Mouse (Mus musculus) embryonic facial prominence, embryonic 10.5 days (tissue): ENCODE measurements around the gene Clstn1. TPM values are rescaled to one million over a fixed set of nuclear protein-coding genes. Genes with fewer than 3 reads are reported as not detected.

Source experiments
- DNase-seq: peaks from one replicate; pipeline ENCODE4 v3.0.0-alpha.2; 2017; ENCODE audit warnings: low spot score
- H3K27ac ChIP-seq: fragments of 300-500 bp; sonication (generic); replicated peaks from 2 replicates; pipeline ENCODE4 v1.5.1; 2016; ENCODE audit warnings: mild to moderate bottlenecking
- H3K27me3 ChIP-seq: fragments of 300-500 bp; sonication (generic); replicated peaks from 2 replicates; pipeline ENCODE4 v1.6.1; 2016; ENCODE audit warnings: low read depth, mild to moderate bottlenecking; ENCODE audit not compliant: poor library complexity, severe bottlenecking
- H3K36me3 ChIP-seq: fragments of 300-500 bp; sonication (generic); replicated peaks from 2 replicates; pipeline ENCODE4 v1.6.1; 2016; ENCODE audit warnings: mild to moderate bottlenecking, moderate library complexity
- H3K4me1 ChIP-seq: fragments of 300-500 bp; sonication (generic); 2 replicates; pipeline ENCODE4 v1.6.1; 2016
- H3K4me3 ChIP-seq: fragments of 300-500 bp; sonication (generic); 2 replicates; pipeline ENCODE4 v1.5.1; 2016; ENCODE audit warnings: mild to moderate bottlenecking, moderate library complexity
- H3K9me3 ChIP-seq: fragments of 300-500 bp; sonication (generic); 2 replicates; pipeline ENCODE4 v1.6.1; 2016; ENCODE audit warnings: mild to moderate bottlenecking
- WGBS: fragments of 180-500 bp; shearing (Covaris S2); methylation state at CpG from one replicate; pipeline ENCODE4 v1.1.7; 2016; 5-methylcytosine and 5-hydroxymethylcytosine counted together
- polyA plus RNA-seq: library from polyadenylated mRNA; unstranded; fragments of >200 nt; fragmentation: Nextera tagmentation; extraction: Ambion mirVana; gene quantifications from 2 replicates; pipeline ENCODE4 v1.2.1, GENCODE M21; 2016

Gene Clstn1
- 39.6 and 44.2 TPM in 2 replicates for polyA plus RNA-seq

DNA sequence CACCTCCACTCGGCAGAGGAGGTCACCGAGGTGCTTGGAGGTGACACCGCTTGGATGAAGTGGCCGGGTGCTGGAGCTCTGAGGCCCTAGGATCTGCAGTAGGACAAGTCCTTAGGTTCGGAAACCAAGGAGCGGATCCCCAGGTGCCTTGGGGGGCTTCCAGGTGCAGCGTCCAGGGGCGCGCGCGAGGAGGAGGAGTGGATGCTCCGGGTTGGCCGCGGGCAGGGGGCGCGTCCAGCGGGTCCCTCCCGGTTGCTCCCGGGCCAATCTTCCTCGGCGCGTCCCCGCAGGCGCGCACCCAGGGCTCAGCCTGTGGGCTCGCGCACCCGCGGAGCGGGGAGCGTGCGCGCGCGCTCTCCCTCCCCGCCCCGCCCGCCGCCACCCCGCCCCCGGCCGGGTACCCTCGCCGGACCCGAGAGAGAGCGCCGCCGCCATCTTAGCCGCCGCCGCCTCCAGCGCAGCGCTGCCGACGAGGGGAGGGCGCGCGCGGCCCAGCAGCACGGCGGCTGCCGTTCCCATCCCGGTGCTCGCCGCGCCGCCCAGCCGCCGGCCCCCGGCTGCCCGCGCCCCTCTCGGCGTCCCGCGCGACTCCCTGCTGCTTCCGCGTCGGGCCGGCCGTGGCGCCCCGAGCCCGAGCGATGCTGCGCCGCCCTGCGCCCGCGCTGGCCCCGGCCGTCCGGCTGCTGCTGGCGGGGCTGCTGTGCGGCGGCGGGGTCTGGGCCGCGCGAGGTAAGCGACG lies at the start of gene Clstn1:
Gene Clstn1, plus strand, starts transcription at position 425 of the 739 bp plus-strand sequence.
- Histone ChIP-seq H3K27ac (peak within 1 kb of the TSS; percentile 93), H3K4me1 (peaks cover 26% of the 10 kb centered on the region), H3K27me3 (peaks cover 69% of the 10 kb centered on the region), H3K36me3 (peaks cover under 1% of the 10 kb centered on the region; the same call in 1 of the 2 replicates), H3K9me3 (peaks cover under 1% of the 10 kb centered on the region; the same call in 1 of the 2 replicates), H3K4me3 (peak within 1 kb of the TSS; percentile 95)
- peak; percentile 89 for DNase-seq
- 2% methylated on average over 103 of the region's 103 CpGs for WGBS

DNA sequence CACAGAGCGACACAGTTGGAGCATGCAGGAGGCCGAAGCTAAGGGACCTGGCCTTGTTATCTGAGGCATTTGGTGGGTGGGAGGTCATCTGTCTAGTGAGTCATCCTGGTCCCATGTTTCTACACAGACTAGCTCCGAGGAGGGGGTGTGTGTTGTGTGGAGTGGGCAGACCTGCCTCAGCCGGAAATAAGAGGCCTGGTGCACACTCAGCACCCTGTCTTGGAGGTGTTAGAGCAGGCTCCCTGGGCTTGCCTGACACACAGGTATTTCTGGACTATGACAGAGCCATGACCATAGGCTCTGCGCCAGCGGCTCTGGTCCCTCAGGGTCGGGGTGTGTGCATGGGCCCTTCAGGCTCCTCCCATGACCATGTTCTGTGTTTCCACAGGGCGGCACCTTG lies 46.8 kb upstream of the Clstn1 start:
- H3K4me3 ChIP-seq = no peak overlapping the region
- DNase-seq = no peak
- 86% methylated on average over 8 of the region's 8 CpGs for WGBS
- H3K4me1 ChIP-seq = peaks cover 23% of the 10 kb centered on the region
- H3K36me3 ChIP-seq = peaks cover 22% of the 10 kb centered on the region; the same call in 1 of the 2 replicates
- no peaks in the 10 kb centered on the region for H3K27me3 ChIP-seq
- no peaks in the 10 kb centered on the region for H3K9me3 ChIP-seq
- H3K27ac ChIP-seq = no peak overlapping the region

- no peaks in the 10 kb centered on the region for H3K27me3 ChIP-seq
- H3K4me3 ChIP-seq = no peak overlapping the region
- peaks cover 32% of the 10 kb centered on the region for H3K36me3 ChIP-seq
- H3K27ac ChIP-seq = no peak overlapping the region
- peaks cover 21% of the 10 kb centered on the region for H3K4me1 ChIP-seq
- H3K9me3 ChIP-seq = no peaks in the 10 kb centered on the region
- DNase-seq = no peak
- 74% methylated on average over 5 of the region's 5 CpGs for WGBS
Measured at GRCm38 (mm10) chr4:149541935-149542334, 44.3 kb upstream of the Clstn1 start.

DNA sequence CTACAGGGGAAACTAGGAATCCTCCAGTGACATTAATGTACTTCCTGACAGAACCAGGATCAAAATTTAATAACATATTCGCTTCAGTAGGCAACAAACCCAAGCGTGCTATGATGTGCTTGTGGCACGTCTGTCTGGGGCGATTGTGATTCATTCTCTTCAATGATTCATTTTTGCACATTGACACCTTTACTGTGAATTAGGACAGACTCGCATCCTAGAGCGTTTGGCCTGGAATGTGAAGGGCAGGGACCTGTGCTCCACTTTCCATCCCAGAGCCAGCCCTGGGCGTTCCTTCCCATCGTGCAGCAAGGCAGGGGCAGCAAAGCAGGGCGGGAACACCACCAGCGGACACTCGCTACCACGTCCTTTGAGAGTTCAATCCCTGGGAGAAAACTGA lies 43.8 kb upstream of the Clstn1 start:
- Histone ChIP-seq H3K36me3 (peaks cover 37% of the 10 kb centered on the region), H3K27ac (no peak overlapping the region)
- WGBS = 84% methylated on average over 12 of the region's 12 CpGs

DNA sequence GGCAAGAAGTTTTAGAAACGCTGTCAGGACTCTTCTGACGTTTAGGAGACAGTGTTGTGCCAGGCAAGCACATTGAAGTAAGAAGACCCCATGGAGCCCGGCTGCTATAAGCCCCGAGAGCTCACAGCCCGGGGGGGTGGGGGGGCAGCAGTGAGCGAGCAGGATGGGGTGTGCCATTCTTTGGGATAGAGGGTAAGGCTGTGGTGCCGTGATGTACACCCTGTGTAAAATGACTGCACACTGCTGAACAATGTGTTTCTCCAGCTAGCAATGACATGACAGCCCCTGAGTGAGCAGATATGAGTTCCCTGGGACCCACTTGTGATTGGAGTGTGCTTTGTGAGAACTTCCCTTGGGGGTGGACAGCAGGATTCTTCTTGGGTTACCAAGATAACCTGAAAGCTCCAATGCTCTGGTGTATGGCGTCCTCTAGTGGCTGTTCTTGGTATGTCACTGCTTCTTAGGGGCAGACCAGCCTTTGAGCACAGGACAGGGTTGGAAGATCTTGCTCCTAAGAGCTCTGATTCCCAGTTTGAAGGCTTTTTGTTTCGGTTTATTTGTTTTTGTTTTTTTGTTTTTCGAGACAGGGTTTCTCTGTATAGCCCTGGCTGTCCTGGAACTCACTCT lies 43.2 kb upstream of the Clstn1 start:
- Histone ChIP-seq H3K4me1 (peaks cover 12% of the 10 kb centered on the region; the same call in 1 of the 2 replicates), H3K27ac (no peak overlapping the region), H3K4me3 (no peak overlapping the region), H3K9me3 (no peaks in the 10 kb centered on the region), H3K36me3 (peaks cover 43% of the 10 kb centered on the region), H3K27me3 (no peaks in the 10 kb centered on the region)
- DNase-seq = peak; percentile 81
- WGBS = 49% methylated on average over 10 of the region's 10 CpGs

More for the DNA sequence above, 43.8 kb upstream of the Clstn1 start:
- no peak for DNase-seq
- H3K9me3 ChIP-seq = no peaks in the 10 kb centered on the region
- H3K4me3 ChIP-seq = no peak overlapping the region
- no peaks in the 10 kb centered on the region for H3K27me3 ChIP-seq
- H3K4me1 ChIP-seq = peaks cover 16% of the 10 kb centered on the region

DNA sequence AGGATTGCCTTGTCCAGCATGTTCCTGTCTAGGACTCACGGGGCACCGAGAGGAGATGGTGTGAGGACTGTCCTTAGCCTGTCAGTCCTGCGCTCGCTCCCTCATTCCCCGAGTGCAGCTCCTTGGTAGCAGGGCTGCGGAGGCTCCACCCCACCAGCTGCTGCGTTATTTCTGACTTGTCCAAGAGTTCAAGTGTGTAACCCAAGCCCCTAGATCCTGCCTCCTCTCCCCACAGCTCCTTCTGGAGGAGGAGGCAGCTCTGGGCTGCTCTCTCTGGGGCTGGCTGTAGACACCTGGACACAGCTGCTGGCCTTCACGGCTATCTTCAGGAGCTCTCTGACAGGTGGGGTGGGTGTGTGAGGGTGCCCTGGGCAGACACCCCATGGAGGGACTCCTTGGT lies 41.4 kb upstream of the Clstn1 start:
- peaks cover 49% of the 10 kb centered on the region for H3K36me3 ChIP-seq
- DNase-seq = no peak
- H3K27me3 ChIP-seq = no peaks in the 10 kb centered on the region
- no peak overlapping the region for H3K4me3 ChIP-seq
- no peak overlapping the region for H3K27ac ChIP-seq
- H3K9me3 ChIP-seq = no peaks in the 10 kb centered on the region
- H3K4me1 ChIP-seq = peaks cover 8% of the 10 kb centered on the region; the same call in 1 of the 2 replicates
- WGBS = 86% methylated on average over 8 of the region's 8 CpGs

- Histone ChIP-seq H3K36me3 (peaks cover 51% of the 10 kb centered on the region), H3K9me3 (no peaks in the 10 kb centered on the region), H3K27ac (no peak overlapping the region), H3K27me3 (no peaks in the 10 kb centered on the region), H3K4me1 (peaks cover 4% of the 10 kb centered on the region; the same call in 1 of the 2 replicates), H3K4me3 (no peak overlapping the region)
- 87% methylated on average over 9 of the region's 9 CpGs for WGBS
- DNase-seq = no peak
Measured at GRCm38 (mm10) chr4:149546797-149547444, 39.3 kb upstream of the Clstn1 start.

DNA sequence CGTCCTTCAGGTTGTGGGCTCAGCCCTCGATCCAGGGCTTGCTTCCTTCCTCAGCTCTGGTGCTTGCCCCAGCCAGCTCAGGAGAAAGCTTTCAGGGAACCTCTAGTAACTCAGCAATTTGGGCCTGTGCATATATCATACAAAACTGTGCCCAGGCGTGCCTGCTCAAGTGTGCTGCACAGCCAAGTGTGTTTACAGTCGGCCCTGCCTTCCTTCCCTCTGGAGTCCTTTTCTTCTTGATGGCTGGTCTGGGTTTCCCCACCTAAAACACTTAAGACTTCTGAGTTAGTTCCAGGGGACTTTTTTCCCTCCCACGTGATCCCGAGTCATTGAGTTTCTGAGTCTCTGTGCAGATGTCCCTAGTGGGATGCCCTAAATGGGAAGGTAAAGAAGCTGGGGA lies 38.7 kb upstream of the Clstn1 start:
- 85% methylated on average over 6 of the region's 6 CpGs for WGBS
- H3K9me3 ChIP-seq = no peaks in the 10 kb centered on the region
- H3K36me3 ChIP-seq = peaks cover 57% of the 10 kb centered on the region
- no peak overlapping the region for H3K4me3 ChIP-seq
- DNase-seq = no peak
- H3K4me1 ChIP-seq = peaks cover 4% of the 10 kb centered on the region; the same call in 1 of the 2 replicates
- no peaks in the 10 kb centered on the region for H3K27me3 ChIP-seq
- H3K27ac ChIP-seq = no peak overlapping the region

DNA sequence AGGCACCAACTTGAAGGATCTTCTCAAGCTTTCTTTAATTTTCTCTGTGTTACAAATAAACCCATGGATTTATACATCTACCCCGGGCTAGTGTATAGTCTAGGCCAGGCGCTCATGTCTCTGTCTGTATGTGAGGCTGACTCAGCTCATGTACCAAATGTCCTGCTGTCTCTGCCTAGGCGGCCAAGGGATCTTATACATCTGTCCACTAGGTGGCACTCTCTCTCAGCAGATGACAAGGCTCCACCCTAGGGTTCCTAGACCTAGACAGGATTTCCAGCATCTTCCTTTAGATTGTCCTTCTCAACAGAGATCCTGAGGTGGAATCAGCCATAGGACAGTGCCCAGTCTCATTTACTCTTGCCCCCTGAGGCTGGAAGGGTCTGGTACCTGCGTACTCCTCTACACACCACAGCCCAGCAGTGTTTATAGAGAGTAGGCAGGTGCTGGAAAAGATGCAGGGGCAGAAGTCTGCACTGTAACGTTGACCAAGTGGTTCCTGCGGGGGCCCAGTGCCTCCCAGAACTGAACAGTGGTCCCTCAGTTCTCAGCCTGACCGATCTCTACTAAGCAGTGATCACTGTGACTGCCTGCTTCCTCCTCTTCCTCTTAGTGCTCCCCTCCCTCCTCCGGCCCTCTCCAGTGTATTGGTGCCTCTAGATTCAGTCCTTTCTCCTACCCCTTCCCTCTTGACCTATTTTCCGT lies 36.9 kb upstream of the Clstn1 start:
- Histone ChIP-seq H3K4me1 (peaks cover 3% of the 10 kb centered on the region), H3K36me3 (peaks cover 54% of the 10 kb centered on the region), H3K27me3 (no peaks in the 10 kb centered on the region), H3K27ac (0 out of 2 replicates have a peak overlapping the region, but pooled peaks have one; percentile 31), H3K4me3 (no peak overlapping the region), H3K9me3 (no peaks in the 10 kb centered on the region)
- 66% methylated on average over 9 of the region's 9 CpGs for WGBS
- DNase-seq = peak; percentile 72

GRCm38 (mm10) chr4:149550866-149551265 lies 35.4 kb upstream of the Clstn1 start:
- no peak for DNase-seq

GRCm38 (mm10) chr4:149551696-149552095 lies 34.6 kb upstream of the Clstn1 start:
- WGBS = 91% methylated on average over 5 of the region's 5 CpGs

More at GRCm38 (mm10) chr4:149550866-149551265, 35.4 kb upstream of the Clstn1 start:
- Histone ChIP-seq H3K36me3 (peaks cover 53% of the 10 kb centered on the region), H3K9me3 (no peaks in the 10 kb centered on the region), H3K27me3 (no peaks in the 10 kb centered on the region), H3K4me3 (no peak overlapping the region), H3K27ac (no peak overlapping the region), H3K4me1 (peaks cover 10% of the 10 kb centered on the region)
- WGBS = 79% methylated on average over 5 of the region's 5 CpGs

DNA sequence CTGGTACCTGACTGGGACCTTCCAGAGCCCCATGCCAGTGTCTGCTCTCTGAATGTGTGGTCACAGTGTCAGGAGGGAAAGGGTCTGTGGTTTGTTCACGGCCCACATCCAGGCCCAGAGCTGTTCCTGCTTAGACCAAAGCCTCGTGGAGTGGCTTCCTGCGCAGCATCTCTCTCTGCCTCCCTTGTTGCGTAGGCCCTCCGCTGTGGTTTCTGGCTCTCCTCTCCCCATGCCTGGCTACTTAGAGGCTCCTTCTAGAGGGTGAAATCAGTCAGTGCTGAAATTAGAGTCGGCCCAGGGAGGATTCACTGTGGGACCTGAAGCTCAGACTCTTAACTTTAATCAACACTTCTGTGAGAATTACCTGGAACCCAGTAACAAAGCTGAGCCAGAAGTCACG lies 32.4 kb upstream of the Clstn1 start:
- Histone ChIP-seq H3K27me3 (no peaks in the 10 kb centered on the region), H3K9me3 (no peaks in the 10 kb centered on the region), H3K4me1 (peaks cover 13% of the 10 kb centered on the region), H3K27ac (no peak overlapping the region; the same call in 1 of the 2 replicates), H3K36me3 (peaks cover 55% of the 10 kb centered on the region), H3K4me3 (no peak overlapping the region)
- 82% methylated on average over 7 of the region's 7 CpGs for WGBS
- no peak for DNase-seq

More at GRCm38 (mm10) chr4:149551696-149552095, 34.6 kb upstream of the Clstn1 start:
- DNase-seq = no peak
- no peak overlapping the region for H3K27ac ChIP-seq
- no peaks in the 10 kb centered on the region for H3K9me3 ChIP-seq
- peaks cover 53% of the 10 kb centered on the region for H3K36me3 ChIP-seq
- peaks cover 10% of the 10 kb centered on the region for H3K4me1 ChIP-seq
- H3K27me3 ChIP-seq = no peaks in the 10 kb centered on the region
- no peak overlapping the region for H3K4me3 ChIP-seq
